Mouse (Mus musculus) lung, adult 2 months (tissue): Measurements from ENCODE around the gene Il9r.

Source experiments
- CTCF ChIP-seq: fragments of 200-500 bp; IDR thresholded peaks from 2 replicates; pipeline ENCODE4 v1.5.1; 2011; ENCODE audit warnings: mild to moderate bottlenecking, low read length, control low read depth; ENCODE audit not compliant: insufficient read depth
- POLR2A ChIP-seq: fragments of 200-500 bp; IDR thresholded peaks from 2 replicates; pipeline ENCODE4 v1.6.1; 2011; ENCODE audit warnings: low read depth, mild to moderate bottlenecking, control low read depth, low read length, borderline replicate concordance; ENCODE audit errors: extremely low read depth

DNA sequence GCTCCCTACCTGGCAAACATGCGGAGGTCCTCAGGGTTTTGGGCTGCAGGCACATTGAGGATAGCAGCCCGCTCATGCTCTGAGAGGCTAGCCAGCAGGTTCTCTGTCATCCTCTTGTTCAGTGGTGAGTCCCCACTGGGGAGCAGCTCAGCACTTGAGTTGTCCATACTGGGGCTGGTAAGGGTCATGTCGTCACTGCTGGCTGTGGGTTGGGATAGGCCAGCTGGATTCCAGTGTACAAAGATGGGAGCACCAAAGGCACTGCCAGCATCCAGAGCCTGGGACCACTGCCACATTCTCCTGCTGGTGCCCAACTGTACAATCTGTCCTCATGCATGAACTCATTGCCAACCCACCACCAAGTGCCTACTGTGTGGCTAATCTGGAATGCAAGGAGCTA, 33.8 kb upstream of the Il9r start:
- TF ChIP-seq CTCF: no peak
- no peak for TF ChIP-seq POLR2A
